Comparison of ENCODE assay signal across 11 mouse cellular contexts in genomic region chr16:96278491-96279224, GRCm38 (mm10). TPM values are rescaled to one million over a fixed set of nuclear protein-coding genes. Genes with fewer than 3 reads are reported as not detected.
A peak's percentile ranks its signal among the peaks of the same experiment; 100 is the strongest.
DNase-seq lines count a peak whose midpoint lies in the region; ATAC-seq lines count a peak whose summit lies in the region.
"Had no signal": no experiment of that assay in that cellular context is flagged by ENCODE, and none has a peak within 500 bp of the region (broad histone marks: within the 10 kb centered on the region; RNA-seq: fewer than 3 reads in every experiment).

No protein-coding gene starts in this region.

- peaks cover 5% of the 10 kb centered on the region; the same call in 1 of the 2 replicates for H3K27me3 ChIP-seq in forebrain, embryonic 16.5 days (replicated peaks; ENCODE audit: control insufficient read depth, insufficient read depth, low read length)

- H3K4me1 ChIP-seq in forebrain, embryonic 16.5 days (replicated peaks; ENCODE audit: control insufficient read depth, insufficient read depth, low read length) = peaks cover 6% of the 10 kb centered on the region

- H3K9ac ChIP-seq in forebrain, embryonic 16.5 days (replicated peaks; ENCODE audit: low read depth, low read length) = no peak overlapping the region

- peak; percentile 66 for DNase-seq in kidney, adult 11 months
- no peak for DNase-seq in kidney, postnatal 10 days
- peak; percentile 69 for DNase-seq in brain, adult 2 months (ENCODE audit: low read depth, low spot score)
- peak; percentile 9 to 51 for DNase-seq in kidney, postnatal 25 days
- DNase-seq in lung, postnatal 4 days = no peak
- no peak for DNase-seq in frontal cortex, postnatal 10 days (ENCODE audit: low spot score in 2 of 2)
- DNase-seq: heart, adult 2 months; lung, postnatal 36 days; thymus, postnatal 4 days had no signal

- H3K27ac ChIP-seq in forebrain, embryonic 16.5 days (ENCODE audit: low read length) = no peak overlapping the region
- H3K27ac ChIP-seq: heart, adult 2 months had no signal

- no peak overlapping the region for H3K4me3 ChIP-seq in forebrain, embryonic 16.5 days (replicated peaks; ENCODE audit: low read length)
- H3K4me3 ChIP-seq: heart, adult 2 months had no signal

- H3K4me2 ChIP-seq in forebrain, embryonic 16.5 days (ENCODE audit: low read length) = no peak overlapping the region

- no peaks in the 10 kb centered on the region for H3K36me3 ChIP-seq in forebrain, embryonic 16.5 days (ENCODE audit: control insufficient read depth, insufficient read depth)

- peak; percentile 42; the same call in 1 of the 2 replicates for ATAC-seq in forebrain, embryonic 16.5 days
- ATAC-seq in megakaryocyte-erythroid progenitor cell, adult 5-6 weeks (replicated peaks; ENCODE audit: low FRiP score, low TSS enrichment, poor library complexity, severe bottlenecking) = no peak

- H3K9me3 ChIP-seq in forebrain, embryonic 16.5 days (ENCODE audit: control insufficient read depth, low read length) = no peaks in the 10 kb centered on the region

- WGBS in forebrain, embryonic 16.5 days = 24% methylated on average over 9 of the region's 9 CpGs

RNA-seq across cellular contexts. Expression of gene B3galt5, which starts 43.1 kb away (rescaled TPM):
- 1.5 and 2.2 TPM in 2 replicates for polyA plus RNA-seq in forebrain, embryonic 16.5 days (2015; fragmentation: Nextera tagmentation; extraction: Ambion mirVana)
- total RNA-seq in megakaryocyte-erythroid progenitor cell, adult 5-6 weeks (2014; fragmentation: Nextera tagmentation) = not detected in 2 replicates
- total RNA-seq in megakaryocyte-erythroid progenitor cell, adult 5-6 weeks (2017) = 0.28 TPM in 1 of 2 replicates, not detected in the other
- total RNA-seq: heart, adult 2 months had no signal
- polyA plus RNA-seq: heart, adult 2 months had no signal

Comparison
In these comparisons a context has a peak if more than half of its experiments do, and no peak if none do; other contexts are left out.
1. DNase-seq: peak in kidney, adult 11 months (single experiment), brain, adult 2 months (single experiment) and kidney, postnatal 25 days (2 of 2); none in kidney, postnatal 10 days (single experiment), lung, postnatal 4 days (0 of 2) and frontal cortex, postnatal 10 days (0 of 2).